Mouse (Mus musculus): ENCODE measurements at regions not wholly inside any gene's neighbourhood (a gene's known extent, or its start where the extent isn't known, plus 50 kb on each side); places are given as distances from the start of the nearest gene placed in this dataset.

DNA sequence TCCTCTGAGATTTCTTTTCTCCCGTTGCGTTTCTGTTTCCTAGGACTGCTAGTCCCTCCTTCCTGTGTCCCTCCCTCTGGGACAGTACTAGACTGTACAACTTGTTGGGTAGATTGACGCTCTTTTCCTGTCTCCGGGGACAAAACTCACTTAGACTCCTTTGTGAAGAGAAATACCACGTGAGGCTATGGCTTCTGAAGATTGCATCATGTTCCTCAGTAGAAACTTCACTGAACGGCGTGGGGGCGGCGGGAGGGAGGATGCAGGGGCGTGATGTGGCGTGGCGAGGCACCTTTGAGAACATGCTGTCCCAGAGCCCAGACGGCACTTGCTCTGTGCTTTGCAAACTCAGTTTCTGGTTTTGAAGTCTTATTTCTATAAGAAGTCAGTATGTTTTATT lies 78.5 kb downstream of the Spata18 start:
- no peak for DNase-seq (ENCODE audit: low spot score in 2 of 2)

DNA sequence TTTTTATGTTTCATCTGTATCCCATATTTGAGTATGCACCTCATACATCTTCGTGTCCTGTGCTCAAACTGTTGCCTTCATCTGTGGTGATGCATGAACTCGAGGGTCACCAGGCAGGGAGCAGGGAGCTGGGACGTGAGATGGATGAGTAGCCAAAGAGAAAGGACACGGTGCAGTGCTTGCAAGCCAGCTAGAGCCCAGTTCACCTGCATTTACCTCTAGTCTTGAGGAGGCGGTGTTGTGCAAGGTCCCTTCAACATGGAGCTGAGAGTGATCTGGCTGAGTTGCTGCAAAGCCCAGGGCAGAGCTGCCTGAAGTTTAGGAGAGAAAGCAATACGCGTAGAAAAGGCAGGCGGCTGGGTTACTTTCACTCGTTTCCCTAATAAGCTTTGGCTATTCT lies 80.2 kb downstream of the Spata18 start:
- DNase-seq (ENCODE audit: low spot score in 2 of 2) = no peak

DNA sequence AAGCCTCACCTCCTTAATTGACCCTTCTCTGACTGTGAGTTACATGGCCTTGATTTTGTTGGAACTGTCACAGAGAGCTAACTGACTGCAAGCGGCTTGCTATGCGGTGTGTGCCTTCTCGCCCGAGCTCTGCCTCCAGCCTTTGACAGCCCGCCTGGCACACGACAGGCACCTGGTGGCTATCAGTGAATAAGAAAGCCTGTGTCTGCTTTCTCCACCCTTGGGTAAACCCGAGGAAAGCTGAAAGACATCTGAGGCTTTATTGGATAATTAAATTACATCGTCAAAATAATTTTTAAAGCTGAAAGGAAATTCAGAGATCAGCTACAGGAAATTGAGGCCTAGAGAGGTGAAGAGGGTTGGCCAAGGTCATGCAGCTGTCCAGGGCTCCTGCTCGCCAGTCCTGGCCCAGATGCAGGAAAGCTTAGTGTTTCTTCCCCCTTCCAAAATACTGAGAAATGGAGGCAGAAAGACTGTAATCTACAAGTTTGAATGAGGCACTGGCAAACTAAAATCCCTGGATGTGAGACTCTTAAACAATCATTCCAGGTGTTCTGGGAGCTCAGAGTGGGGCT lies 80.9 kb downstream of the Spata18 start:
- no peak for DNase-seq (ENCODE audit: low spot score in 2 of 2)

DNA sequence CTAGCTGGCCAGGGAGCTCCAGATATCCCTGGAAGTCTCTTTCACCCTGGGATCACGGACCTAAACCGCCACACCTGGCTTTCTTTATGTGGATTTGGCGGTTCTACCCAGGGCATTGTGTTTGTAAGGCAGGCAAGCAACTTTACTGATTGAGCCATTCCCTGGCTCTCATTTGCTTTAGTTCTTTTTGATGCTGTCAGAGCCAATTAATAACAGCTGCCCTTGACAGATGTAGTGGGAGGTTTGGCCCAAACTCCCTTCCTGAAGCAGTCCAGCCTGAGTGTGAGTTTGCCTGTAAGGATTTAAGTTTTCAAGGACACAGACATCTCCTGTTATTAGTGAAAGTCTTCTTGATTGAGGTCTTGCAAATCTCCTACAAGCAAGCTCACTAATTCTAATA lies 89.6 kb downstream of the Spata18 start:
- DNase-seq (ENCODE audit: low spot score in 2 of 2) = no peak

DNA sequence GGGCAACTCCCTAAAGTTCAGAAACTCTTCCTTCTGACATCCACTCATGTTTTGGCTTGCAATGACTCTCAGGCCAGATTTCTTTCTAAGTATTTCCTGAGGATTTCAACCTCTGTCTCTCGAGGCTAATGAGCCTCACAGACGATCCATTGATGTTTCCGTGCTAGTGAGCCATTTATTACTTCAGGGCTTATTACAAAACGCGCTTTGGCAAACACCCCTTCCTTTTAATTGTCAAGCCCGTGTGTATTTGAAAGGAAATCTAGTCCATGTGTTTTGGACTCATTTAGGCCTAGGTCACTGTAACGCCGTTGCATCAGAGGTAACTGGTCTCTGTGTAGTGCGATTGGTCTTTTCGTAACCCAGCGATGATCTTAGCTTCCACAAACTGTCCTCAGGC lies 90.3 kb downstream of the Spata18 start:
- no peak for DNase-seq (ENCODE audit: low spot score in 2 of 2)

DNA sequence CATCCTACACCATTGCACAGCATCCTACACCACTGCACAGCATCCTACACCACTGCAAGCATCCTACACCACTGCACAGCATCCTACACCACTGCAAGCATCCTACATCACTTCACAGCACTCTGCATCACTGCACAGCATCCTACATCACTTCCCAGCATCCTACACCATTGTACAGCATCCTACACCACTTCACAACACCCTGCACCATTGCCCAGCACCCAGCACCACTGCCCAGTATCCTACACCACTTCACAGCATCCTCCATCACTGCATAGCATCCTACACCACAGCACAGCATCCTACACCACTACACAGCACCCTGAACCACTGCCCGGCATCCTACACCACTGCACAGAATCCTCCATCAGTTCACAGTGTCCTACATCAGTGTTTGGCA lies 92.8 kb downstream of the Spata18 start:
- DNase-seq (ENCODE audit: low spot score in 2 of 2) = no peak

DNA sequence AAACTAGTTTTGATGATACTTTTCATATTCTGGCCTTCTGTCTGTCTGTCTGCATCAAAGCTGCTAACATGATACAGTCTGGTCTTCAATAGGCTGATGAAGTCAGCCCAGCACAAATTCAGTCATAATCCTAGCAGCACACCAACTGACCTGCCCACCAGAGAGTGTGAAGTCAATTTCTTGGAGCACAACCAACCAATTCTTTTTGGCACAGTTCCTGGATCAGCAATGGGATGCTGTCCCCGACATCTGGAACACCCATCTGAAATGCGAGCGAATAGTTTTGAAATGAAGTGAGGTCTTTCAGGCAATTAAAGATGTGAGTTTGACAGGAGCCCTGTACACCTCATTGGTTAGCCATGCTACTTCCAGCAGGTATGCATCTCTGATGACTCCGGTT lies 98.6 kb downstream of the Spata18 start:
- DNase-seq (ENCODE audit: low spot score in 2 of 2) = no peak

DNA sequence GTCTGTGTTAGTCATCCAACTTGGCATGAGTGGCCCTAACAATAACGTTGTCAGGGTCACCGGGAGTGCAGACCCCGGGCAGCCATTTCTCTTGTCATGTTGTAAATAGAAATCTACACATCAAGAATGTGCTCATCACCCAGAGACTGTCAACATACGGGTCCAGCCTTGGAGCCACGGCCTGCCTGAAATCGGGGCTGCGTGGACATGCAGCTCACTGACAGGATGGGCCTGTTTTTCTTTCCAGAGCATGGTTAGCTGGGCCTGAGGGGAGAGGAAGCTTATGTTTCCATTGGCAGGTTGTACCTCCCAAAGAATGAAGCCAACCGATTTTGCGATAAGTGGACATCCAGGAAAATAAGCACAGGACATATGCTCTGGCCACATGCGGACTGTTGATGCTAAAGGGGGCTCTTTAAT lies 101.1 kb downstream of the Spata18 start:
- no peak for DNase-seq (ENCODE audit: low spot score in 2 of 2)

DNA sequence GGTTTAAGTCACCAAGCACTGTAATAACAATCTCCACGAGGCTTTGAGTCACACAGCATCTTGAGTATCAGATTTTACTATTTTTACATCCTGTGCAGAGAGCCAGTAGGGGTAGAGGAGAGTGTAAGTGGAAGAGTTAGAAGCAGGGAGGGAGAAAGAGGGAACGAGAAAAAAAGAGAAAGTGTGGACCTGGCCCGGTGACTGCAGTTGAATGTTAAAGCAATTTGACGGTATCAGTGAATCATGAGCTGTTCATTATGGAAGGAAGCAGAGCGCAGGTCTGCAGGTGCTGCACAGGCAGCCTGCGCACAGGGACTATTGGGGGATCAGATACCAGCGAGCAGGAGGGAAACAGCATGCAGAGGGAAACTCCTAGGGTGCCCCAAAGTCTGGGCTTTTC lies 102.6 kb downstream of the Spata18 start:
- no peak for DNase-seq (ENCODE audit: low spot score in 2 of 2)

DNA sequence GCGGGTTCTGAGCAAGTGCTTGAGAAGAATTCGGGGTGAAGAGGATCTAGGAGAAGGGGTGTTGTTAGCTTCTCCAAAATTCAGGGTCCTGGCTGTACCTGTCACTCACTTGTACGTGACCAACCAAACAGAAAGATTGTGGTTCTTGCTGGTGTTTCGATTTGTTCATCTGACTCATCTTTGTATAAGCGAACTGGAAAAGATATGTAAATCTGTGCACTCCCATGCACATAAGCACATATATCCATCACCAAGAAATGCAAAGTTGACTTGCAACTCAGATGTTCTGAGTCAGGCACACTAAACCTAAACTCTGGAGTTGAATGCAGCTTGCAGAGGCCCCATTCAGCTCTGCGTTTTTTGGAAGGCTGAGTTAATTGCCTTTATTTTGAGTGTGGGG lies 107.4 kb downstream of the Spata18 start:
- no peak for DNase-seq (ENCODE audit: low spot score in 2 of 2)

DNA sequence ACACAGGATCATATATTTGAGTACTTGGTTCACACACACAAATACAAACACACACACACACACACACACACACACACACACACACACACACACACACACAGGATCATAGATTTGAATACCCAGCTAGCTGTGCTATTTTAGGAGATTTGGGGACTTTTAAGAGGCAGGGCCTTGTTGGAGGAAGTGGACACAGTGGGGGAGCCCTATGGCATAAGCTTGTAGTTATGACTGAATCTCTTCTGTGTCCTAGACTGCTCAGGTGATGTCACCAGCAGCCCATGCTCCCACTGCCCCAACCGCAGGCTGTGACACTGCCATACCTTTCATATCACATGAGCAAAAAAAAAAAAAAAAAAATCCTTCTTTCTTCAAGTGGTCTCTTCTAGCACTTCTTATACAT lies 110.1 kb downstream of the Spata18 start:
- DNase-seq (ENCODE audit: low spot score in 2 of 2) = no peak

DNA sequence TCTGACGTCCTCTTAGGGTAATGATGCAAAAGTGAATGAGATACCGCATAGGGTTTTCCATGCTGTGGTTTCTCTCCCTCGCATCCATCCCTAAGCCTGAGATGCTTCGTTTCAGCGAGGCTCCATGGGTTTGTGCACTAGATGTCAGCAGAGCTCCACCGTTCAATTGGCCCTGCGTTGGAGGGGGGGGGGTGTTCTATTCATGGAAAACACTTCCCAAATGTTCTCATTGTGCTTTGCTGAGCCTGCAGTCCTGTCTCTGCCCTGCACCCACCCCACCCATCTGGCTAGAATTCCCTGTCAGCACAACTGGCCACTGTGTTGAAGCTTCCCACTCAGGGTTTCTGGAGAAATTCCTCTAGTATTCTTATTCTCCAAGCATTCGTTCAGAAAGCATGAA lies 110.5 kb downstream of the Spata18 start:
- DNase-seq (ENCODE audit: low spot score in 2 of 2) = peak; percentile 75 to 79

DNA sequence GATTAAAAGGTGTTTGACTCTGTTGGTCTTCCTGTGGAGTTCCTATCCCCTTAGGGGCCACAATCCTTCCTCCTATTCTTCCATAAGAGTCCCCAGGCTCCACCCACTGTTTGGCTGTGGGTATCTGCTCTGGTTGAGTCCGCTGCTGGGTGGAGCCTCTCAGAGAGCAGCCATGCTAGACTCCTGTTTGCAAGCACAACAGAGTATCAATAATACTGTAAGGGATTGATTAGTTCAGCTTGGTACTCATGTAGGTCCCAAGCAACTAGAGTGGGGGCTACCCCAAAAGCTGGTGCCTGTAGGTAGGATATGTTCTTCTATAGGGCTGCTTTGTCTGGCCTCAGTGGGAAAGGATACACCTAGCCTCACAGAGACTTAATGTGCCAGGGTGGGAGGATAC lies 113.0 kb downstream of the Spata18 start:
- DNase-seq (ENCODE audit: low spot score in 2 of 2) = no peak

DNA sequence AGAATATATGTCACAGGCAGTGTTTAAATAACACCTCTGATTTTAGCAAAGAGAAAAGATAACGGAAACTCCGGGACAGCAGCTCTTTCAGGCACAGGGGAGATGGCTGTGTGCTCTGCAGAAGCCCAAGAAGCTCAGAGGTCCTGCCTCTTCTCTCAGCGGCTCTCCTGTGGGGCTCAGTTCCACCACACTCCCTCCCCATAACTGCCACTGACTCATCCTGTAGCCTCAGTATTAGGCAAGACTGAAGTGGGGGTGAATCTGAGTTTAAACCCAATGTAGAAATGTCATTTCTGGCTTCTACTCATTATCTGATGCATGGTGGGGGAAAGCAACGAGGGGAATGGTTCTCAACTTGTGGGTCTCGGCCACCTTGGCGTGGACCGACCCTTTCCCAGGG lies 114.3 kb downstream of the Spata18 start:
- DNase-seq (ENCODE audit: low spot score in 2 of 2) = no peak

DNA sequence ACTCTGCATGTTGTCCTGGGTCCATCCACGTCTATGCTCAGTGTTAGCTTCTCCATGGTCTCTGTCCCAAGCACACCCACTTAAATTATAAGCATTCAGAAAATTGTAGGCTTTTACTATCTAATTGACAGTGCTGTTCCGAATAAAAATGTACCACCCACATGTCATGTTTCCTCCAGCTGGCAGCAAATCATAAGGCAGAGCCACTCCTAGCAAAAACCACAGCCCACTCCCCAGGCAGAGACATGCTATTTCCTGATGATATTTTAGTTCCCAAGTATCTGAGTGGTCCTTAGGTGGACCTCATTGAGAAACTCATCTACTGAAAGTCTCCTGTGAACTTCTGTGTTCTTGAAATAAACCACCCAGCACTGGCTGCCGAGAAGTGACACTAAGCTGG lies 117.1 kb downstream of the Spata18 start:
- DNase-seq (ENCODE audit: low spot score in 2 of 2) = no peak

DNA sequence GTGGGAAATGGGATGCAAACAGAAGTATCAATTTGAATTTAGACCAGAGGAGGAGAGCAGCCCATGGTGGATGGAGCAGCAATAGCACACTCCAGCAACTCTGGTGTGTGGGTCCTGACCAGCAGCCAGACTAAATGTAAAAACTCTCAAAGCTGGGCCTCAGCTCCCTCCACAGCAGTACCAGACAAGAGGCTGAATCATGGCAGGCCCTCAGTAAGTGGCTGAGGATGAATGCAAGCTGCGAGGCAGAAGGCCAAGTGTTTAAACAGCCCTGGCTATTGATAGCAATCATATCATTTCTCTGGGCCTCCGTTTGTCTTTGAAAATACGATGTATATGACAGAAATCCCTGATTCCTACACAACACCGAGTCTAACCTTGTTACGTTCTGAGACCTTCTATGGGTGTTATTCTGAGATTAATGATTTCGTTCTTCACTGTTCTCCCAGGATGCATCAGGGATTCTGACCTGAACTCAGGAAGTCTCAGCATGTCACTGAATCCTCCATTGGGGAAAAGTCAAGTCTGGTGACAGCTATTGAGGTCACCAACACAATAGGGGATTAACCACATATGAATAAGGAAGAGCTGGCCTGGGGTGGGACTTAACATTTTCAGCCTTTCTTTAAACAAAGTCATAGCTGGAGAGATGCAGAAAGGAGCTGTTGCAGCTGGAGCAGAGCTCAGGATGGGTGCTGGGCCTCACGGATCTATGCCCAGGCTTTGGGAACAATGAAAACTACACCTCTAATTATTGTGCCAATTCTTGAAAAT lies 124.8 kb downstream of the Spata18 start:
- no peak for DNase-seq (ENCODE audit: low spot score in 2 of 2)

DNA sequence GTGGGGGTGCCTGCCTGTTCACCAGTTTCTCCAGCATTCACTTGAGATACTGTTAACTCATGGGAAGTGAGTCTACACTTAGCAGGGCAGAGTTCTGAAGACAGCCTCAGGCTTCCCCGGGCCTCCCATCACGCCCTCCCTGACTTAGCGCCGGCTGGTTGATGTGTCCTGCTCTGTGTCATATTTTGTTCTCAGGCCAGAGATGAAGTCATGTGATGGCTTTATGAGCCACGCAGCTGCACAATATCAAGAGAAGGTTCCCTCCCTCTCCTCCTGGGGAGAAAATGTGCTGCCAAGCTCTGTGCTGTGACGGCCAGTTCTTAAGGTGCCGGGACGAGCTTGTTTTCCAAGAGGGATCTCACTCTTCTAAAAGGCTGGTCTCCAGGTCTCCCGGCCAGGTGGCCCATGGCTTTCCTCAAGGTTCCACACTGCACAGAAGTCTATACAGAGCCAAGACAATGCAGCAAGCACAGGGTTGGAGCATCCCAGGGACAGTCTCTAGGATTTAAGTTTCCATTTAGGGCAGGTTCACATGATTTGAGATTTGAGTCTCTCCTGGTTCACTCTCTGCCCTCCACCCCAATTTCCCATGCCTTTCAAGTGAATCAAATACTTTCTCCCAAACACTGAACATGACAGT lies 126.2 kb downstream of the Spata18 start:
- DNase-seq (ENCODE audit: low spot score in 2 of 2) = no peak

DNA sequence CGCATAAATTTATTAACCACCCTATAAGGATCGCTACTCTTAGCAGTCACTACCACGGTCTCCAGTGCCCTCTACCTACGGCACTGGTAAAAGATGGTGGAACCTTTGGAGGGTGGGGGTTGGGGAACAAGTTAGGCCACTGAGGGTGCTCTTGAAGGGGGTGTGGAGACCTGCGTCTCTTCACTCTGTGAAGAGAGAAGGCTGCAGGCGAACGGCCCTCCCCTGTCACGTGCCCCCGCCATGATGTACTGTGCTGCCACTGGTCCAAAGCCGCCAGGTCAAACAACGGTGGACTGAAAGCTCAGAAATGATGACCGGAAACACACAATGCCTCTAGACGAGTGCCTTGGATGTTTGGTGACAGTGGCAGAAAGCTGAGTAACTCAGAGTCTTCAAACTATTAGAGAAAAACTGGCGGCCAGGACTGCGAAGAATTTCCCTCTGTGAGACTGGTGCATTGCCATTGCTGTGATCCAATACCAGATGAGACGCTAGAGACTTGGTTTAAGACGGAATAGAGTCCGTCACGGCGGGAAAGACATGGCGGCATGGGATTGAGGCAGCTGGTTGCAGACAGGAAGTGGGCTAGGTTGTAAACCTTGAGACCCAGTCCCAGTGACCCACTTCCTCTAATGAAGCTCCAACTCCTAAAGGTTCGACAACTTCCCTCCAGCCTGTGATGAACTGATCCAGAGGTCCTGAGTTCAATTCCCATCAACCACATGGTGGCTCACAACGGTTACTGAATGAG lies 130.2 kb downstream of the Spata18 start:
- no peak for DNase-seq (ENCODE audit: low spot score in 2 of 2)

DNA sequence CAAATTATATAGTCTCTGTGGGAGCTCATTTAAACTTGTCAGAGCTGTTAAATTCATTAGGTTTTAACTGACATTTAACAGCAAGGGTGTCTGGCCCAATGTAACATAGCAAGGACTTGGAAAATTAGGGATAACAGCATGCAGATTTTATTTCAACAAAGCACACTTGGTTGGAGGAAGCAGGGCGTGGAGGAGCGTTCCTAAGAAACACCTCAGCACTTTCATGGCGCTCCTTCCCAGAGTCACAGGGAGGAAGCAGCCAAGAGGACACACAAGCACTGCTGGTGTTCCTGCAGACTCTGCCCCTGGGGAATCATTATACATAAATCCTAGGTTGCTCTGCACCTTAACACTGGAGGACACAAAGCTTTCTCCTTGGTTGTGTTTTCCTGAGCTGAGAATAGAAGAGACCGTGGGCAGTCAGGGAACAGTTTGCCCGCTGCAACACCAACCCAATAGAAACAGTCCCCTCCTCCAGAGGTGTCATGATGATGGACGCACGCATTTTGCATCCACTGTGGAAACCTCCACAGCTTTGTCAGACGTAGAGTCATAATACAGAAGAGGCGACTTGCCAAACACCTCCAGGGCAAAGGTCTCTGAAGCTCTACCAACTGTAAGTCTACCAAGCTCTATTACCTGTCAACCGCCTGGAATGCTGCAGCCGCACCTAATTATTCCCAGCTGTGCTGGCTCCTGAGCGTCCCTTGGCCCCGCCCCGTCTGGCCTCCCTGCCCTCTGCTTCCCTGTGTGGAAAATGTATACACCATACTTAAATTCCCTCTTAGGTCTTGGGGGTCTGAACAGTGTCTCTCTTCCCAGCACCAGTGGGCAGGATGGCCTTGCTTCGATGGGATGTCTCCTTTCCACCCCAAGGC lies 131.3 kb downstream of the Spata18 start:
- DNase-seq (ENCODE audit: low spot score in 2 of 2) = no peak

DNA sequence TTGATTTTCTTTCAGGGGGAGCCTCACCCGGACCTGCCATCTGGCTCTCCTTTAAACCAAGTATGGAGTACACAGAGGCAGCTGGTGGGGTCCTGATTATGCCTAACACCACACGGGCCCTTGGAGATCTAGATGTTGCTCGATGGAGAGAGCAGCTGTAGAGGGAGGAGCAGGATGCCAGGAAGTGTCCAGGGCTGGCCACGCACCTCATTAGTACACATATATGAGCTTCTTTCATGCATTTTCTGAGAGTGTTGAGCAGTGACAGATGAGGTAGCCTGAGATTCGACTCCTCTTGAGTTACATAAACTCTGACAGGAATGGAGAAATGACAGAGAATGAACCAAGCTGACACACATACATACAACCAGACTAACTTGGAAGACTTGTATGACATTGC lies 136.1 kb downstream of the Spata18 start:
- no peak for DNase-seq (ENCODE audit: low spot score in 2 of 2)

DNA sequence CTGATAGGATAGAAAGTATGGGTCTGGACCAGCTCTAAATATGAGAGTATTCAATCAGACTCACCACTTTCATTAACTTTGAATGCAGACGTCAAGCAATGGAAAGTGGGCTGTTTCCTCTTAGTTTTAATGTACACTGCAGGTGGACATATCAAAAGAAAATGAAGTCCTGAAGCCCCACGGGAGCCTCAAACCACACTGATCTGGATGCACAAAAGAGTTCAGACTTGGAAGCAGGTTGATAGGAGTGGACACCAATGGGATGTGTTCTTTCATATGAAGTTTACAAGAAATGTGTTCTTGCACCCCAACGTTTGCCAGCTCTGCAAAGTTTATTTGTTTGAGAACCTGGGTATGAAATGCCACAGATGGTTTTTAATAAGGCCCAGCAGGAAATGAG lies 141.0 kb downstream of the Spata18 start:
- no peak for DNase-seq (ENCODE audit: low spot score in 2 of 2)

DNA sequence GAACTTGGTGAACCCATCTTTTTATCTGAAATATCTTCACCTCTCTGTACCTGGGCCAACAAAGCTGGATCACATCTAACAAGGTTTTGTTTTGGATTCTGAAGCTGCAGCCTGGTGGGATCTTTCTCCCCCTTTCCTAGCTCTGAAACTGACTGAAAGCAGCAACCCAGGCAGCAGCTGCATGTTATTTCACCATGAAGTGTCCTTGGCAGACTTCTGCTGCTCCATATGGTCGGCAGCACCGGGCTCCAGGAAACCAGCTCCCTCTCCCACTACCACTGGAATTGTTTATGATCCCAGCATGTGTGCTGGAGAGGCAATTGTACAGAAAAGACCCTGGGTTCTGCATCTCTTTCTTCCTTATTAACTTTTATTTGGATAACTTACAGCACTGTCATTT lies 145.0 kb downstream of the Spata18 start:
- no peak for DNase-seq (ENCODE audit: low spot score in 2 of 2)

Data from right cerebral cortex, postnatal 36 days (tissue).